ENCODE assay signal across 11 mouse cellular contexts in the genomic region with DNA sequence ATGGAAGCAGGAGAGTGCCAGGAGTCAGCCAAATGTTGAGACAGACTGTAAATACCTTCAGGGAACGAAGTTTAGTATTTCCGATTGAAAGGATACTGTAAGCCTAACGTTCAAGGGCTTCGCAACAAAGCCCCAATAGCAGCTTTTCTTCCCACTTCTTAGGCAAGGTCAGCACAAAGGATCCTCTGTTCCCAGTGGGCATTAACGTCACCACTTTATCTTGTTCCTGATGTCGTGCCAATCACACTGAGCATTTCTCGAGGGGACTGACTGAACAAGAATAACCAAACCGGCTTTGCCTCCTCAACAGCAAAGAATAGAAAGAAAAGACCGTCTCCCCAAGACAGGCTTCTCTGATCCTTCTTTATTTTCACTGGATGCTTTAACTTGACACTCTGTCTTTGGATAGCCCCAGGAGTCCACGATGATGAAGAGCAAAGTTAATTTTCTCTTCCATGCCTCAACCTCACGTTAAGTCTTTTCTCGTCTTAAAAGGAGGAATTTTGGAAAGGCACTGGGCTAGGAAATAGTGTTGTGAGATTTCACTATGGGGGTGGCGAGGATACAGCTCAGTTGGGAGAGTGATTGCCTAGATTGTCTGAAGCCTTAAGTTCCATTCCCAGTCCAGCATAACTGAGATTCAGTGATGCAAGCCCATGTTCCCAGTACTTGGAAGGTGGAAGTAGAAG. TPM values are rescaled to one million over a fixed set of nuclear protein-coding genes. Genes with fewer than 3 reads are reported as not detected.
DNase-seq lines count a peak whose midpoint lies in the region; ATAC-seq lines count a peak whose summit lies in the region.
"Had no signal": no experiment of that assay in that cellular context is flagged by ENCODE, and none has a peak within 500 bp of the region (broad histone marks: within the 10 kb centered on the region; RNA-seq: fewer than 3 reads in every experiment).

No protein-coding gene starts in this region.

- WGBS in neural tube, embryonic 12.5 days = 33% methylated on average over 13 of the region's 13 CpGs
- WGBS in neural tube, embryonic 15.5 days = 28% methylated on average over 13 of the region's 13 CpGs
- 3% methylated on average over 13 of the region's 13 CpGs for WGBS in forebrain, embryonic 14.5 days
- 22% methylated on average over 13 of the region's 13 CpGs for WGBS in hindbrain, embryonic 16.5 days
- 60% methylated on average over 13 of the region's 13 CpGs for WGBS in stomach, embryonic 16.5 days

- no peaks in the 10 kb centered on the region for H3K9me3 ChIP-seq in neural tube, embryonic 12.5 days
- no peaks in the 10 kb centered on the region for H3K9me3 ChIP-seq in neural tube, embryonic 15.5 days (replicated peaks)
- no peaks in the 10 kb centered on the region for H3K9me3 ChIP-seq in forebrain, embryonic 14.5 days (replicated peaks; ENCODE audit: control insufficient read depth, low read length)
- no peaks in the 10 kb centered on the region for H3K9me3 ChIP-seq in hindbrain, embryonic 16.5 days (ENCODE audit: control insufficient read depth, low read length)
- no peaks in the 10 kb centered on the region for H3K9me3 ChIP-seq in stomach, embryonic 16.5 days (replicated peaks; ENCODE audit: control insufficient read depth, low read length)

- no peaks in the 10 kb centered on the region for H3K36me3 ChIP-seq in neural tube, embryonic 12.5 days
- H3K36me3 ChIP-seq in neural tube, embryonic 15.5 days = no peaks in the 10 kb centered on the region
- H3K36me3 ChIP-seq in forebrain, embryonic 14.5 days (ENCODE audit: control insufficient read depth, insufficient read depth, low read length) = no peaks in the 10 kb centered on the region
- no peaks in the 10 kb centered on the region for H3K36me3 ChIP-seq in hindbrain, embryonic 16.5 days (ENCODE audit: control insufficient read depth, insufficient read depth, low read length)
- H3K36me3 ChIP-seq in stomach, embryonic 16.5 days (ENCODE audit: control insufficient read depth, insufficient read depth, low read length) = no peaks in the 10 kb centered on the region

- no peak overlapping the region for H3K4me3 ChIP-seq in neural tube, embryonic 12.5 days
- H3K4me3 ChIP-seq in neural tube, embryonic 15.5 days (replicated peaks) = no peak overlapping the region
- no peak overlapping the region for H3K4me3 ChIP-seq in forebrain, embryonic 14.5 days (ENCODE audit: low read depth, low read length)
- H3K4me3 ChIP-seq in hindbrain, embryonic 16.5 days (ENCODE audit: low read length) = no peak overlapping the region
- H3K4me3 ChIP-seq in stomach, embryonic 16.5 days (replicated peaks; ENCODE audit: low read length) = no peak overlapping the region
- H3K4me3 ChIP-seq: left cerebral cortex, adult 2 months had no signal

- DNase-seq in forebrain, embryonic 14.5 days (ENCODE audit: low spot score) = peak; percentile 85
- no peak for DNase-seq in right cerebral cortex, adult 18-20 months
- no peak for DNase-seq in cerebellum, adult 11 months
- DNase-seq in spleen, postnatal 4 days (ENCODE audit: low spot score in 2 of 2) = no peak
- DNase-seq: kidney, adult 9 months had no signal

- no peak overlapping the region for H3K4me2 ChIP-seq in neural tube, embryonic 12.5 days (replicated peaks)
- H3K4me2 ChIP-seq in neural tube, embryonic 15.5 days = no peak overlapping the region
- no peak overlapping the region for H3K4me2 ChIP-seq in forebrain, embryonic 14.5 days (ENCODE audit: low read length)
- H3K4me2 ChIP-seq in hindbrain, embryonic 16.5 days (ENCODE audit: low read length) = no peak overlapping the region
- H3K4me2 ChIP-seq in stomach, embryonic 16.5 days (ENCODE audit: low read depth, low read length) = no peak overlapping the region

- H3K27ac ChIP-seq in neural tube, embryonic 12.5 days = no peak overlapping the region
- H3K27ac ChIP-seq in neural tube, embryonic 15.5 days (replicated peaks) = no peak overlapping the region
- H3K27ac ChIP-seq in forebrain, embryonic 14.5 days (ENCODE audit: low read depth, low read length) = no peak overlapping the region
- no peak overlapping the region for H3K27ac ChIP-seq in hindbrain, embryonic 16.5 days (ENCODE audit: low read depth, low read length)
- H3K27ac ChIP-seq in stomach, embryonic 16.5 days (ENCODE audit: low read length) = 0 out of 2 replicates have a peak overlapping the region, but pooled peaks have one; percentile 4
- H3K27ac ChIP-seq: left cerebral cortex, adult 2 months; liver, embryonic 14.5 days had no signal

- H3K4me1 ChIP-seq in neural tube, embryonic 12.5 days = 0 out of 2 replicates have a peak, but pooled peaks cover 4% of the 10 kb centered on the region
- H3K4me1 ChIP-seq in neural tube, embryonic 15.5 days = peaks cover 6% of the 10 kb centered on the region
- no peaks in the 10 kb centered on the region for H3K4me1 ChIP-seq in forebrain, embryonic 14.5 days (ENCODE audit: control insufficient read depth, insufficient read depth, low read length)
- H3K4me1 ChIP-seq in hindbrain, embryonic 16.5 days (ENCODE audit: control insufficient read depth, insufficient read depth, low read depth, low read length) = peaks cover 3% of the 10 kb centered on the region; the same call in 1 of the 2 replicates
- no peaks in the 10 kb centered on the region for H3K4me1 ChIP-seq in stomach, embryonic 16.5 days (ENCODE audit: control insufficient read depth, insufficient read depth, low read length)

- H3K9ac ChIP-seq in neural tube, embryonic 12.5 days = no peak overlapping the region
- no peak overlapping the region for H3K9ac ChIP-seq in neural tube, embryonic 15.5 days (replicated peaks)
- no peak overlapping the region for H3K9ac ChIP-seq in forebrain, embryonic 14.5 days (ENCODE audit: low read length)
- H3K9ac ChIP-seq in hindbrain, embryonic 16.5 days (ENCODE audit: low read depth, low read length) = no peak overlapping the region
- H3K9ac ChIP-seq in stomach, embryonic 16.5 days (ENCODE audit: low read length) = no peak overlapping the region
- H3K9ac ChIP-seq: liver, embryonic 14.5 days had no signal

- 0 out of 2 replicates have a peak, but pooled peaks have one; percentile 25 for ATAC-seq in neural tube, embryonic 12.5 days (ENCODE audit: low FRiP score, low read depth)
- no peak for ATAC-seq in neural tube, embryonic 15.5 days (ENCODE audit: low FRiP score)
- peak; percentile 89 for ATAC-seq in forebrain, embryonic 14.5 days
- peak; percentile 68; the same call in 1 of the 2 replicates for ATAC-seq in hindbrain, embryonic 16.5 days
- no peak for ATAC-seq in stomach, embryonic 16.5 days (ENCODE audit: insufficient read depth, low FRiP score)

- H3K27me3 ChIP-seq in neural tube, embryonic 12.5 days (replicated peaks) = no peaks in the 10 kb centered on the region
- no peaks in the 10 kb centered on the region for H3K27me3 ChIP-seq in neural tube, embryonic 15.5 days (replicated peaks)
- no peaks in the 10 kb centered on the region for H3K27me3 ChIP-seq in forebrain, embryonic 14.5 days (replicated peaks; ENCODE audit: control insufficient read depth, insufficient read depth, low read length)
- H3K27me3 ChIP-seq in hindbrain, embryonic 16.5 days (replicated peaks; ENCODE audit: control insufficient read depth, insufficient read depth, low read length) = no peaks in the 10 kb centered on the region
- no peaks in the 10 kb centered on the region for H3K27me3 ChIP-seq in stomach, embryonic 16.5 days (ENCODE audit: control insufficient read depth, insufficient read depth, low read length)

RNA-seq across cellular contexts. Expression of a gene that starts 57.5 kb away (rescaled TPM):
- polyA plus RNA-seq in neural tube, embryonic 12.5 days (2016; fragmentation: Nextera tagmentation; extraction: Ambion mirVana) = 11.7 and 12.0 TPM in 2 replicates
- 4.2 and 5.5 TPM in 2 replicates for polyA plus RNA-seq in neural tube, embryonic 15.5 days (2015; fragmentation: Nextera tagmentation; extraction: Ambion mirVana)
- 13.5 and 13.8 TPM in 2 replicates for polyA plus RNA-seq in forebrain, embryonic 14.5 days (2014; fragmentation: Nextera tagmentation; extraction: Ambion mirVana)
- polyA plus RNA-seq in hindbrain, embryonic 16.5 days (2015; fragmentation: Nextera tagmentation; extraction: Ambion mirVana) = 5.9 and 8.2 TPM in 2 replicates
- polyA plus RNA-seq in stomach, embryonic 16.5 days (2015; fragmentation: Nextera tagmentation; extraction: Ambion mirVana) = 6.1 and 7.6 TPM in 2 replicates

Comparison
In these comparisons a context has a peak if more than half of its experiments do, and no peak if none do; other contexts are left out.
1. ATAC-seq: peak in neural tube, embryonic 12.5 days (single experiment), forebrain, embryonic 14.5 days (single experiment) and hindbrain, embryonic 16.5 days (single experiment); none in neural tube, embryonic 15.5 days (single experiment) and stomach, embryonic 16.5 days (single experiment).